Mouse (Mus musculus): ENCODE data around the gene Krtap4-8. TPM values are rescaled to one million over a fixed set of nuclear protein-coding genes. Genes with fewer than 3 reads are reported as not detected.
"Not testable (repeated sequence)": the region's sequence is repeated elsewhere in the genome, so short reads cannot be mapped to it uniquely, and the experiment has no call there.

Gene Krtap4-8
- not detected for total RNA-seq (2021)

GRCm38 (mm10) chr11:99780604-99781003 lies at the start of gene Krtap4-8:
TSS of gene Krtap4-8 (minus strand) at chr11:99780704.
- no peak for DNase-seq

GRCm38 (mm10) chr11:99815566-99815965 lies 35.1 kb upstream of the Krtap4-8 start, which contains the start of gene Gm11564:
TSS of gene Gm11564 (minus strand) at chr11:99815666.
- not testable (repeated sequence) for DNase-seq

GRCm38 (mm10) chr11:99809792-99810191 lies 29.3 kb upstream of the Krtap4-8 start, which contains the start of gene Krtap4-13:
TSS of gene Krtap4-13 (minus strand) at chr11:99809892.
- DNase-seq: not testable (repeated sequence)

GRCm38 (mm10) chr11:99804346-99804745 lies 23.8 kb upstream of the Krtap4-8 start, which contains the start of gene Gm11554:
TSS of gene Gm11554 (minus strand) at chr11:99804446.
- not testable (repeated sequence) for DNase-seq

GRCm38 (mm10) chr11:99798832-99799231 lies 18.3 kb upstream of the Krtap4-8 start, which contains the start of gene Gm11569:
TSS of gene Gm11569 (minus strand) at chr11:99798932.
- not testable (repeated sequence) for DNase-seq

GRCm38 (mm10) chr11:99793367-99793766 lies 12.9 kb upstream of the Krtap4-8 start, which contains the start of gene Gm11596:
TSS of gene Gm11596 (minus strand) at chr11:99793467.
- DNase-seq: no peak

- DNase-seq: not testable (repeated sequence)
Measured at GRCm38 (mm10) chr11:99784900-99785299, 4.4 kb upstream of the Krtap4-8 start, which contains the start of gene Krtap4-9. TSS of gene Krtap4-9 (plus strand) at chr11:99785200.

- no peak for DNase-seq
Measured at GRCm38 (mm10) chr11:99778401-99778800, 2.1 kb downstream of the Krtap4-8 start.

- not testable (repeated sequence) for DNase-seq
Measured at GRCm38 (mm10) chr11:99772813-99773212, 7.7 kb downstream of the Krtap4-8 start, which contains the start of gene Gm11595. TSS of gene Gm11595 (minus strand) at chr11:99772913.

- no peak for DNase-seq
Measured at GRCm38 (mm10) chr11:99768410-99768809, 12.1 kb downstream of the Krtap4-8 start.

- DNase-seq: no peak
Measured at GRCm38 (mm10) chr11:99758877-99759276, 21.6 kb downstream of the Krtap4-8 start.

GRCm38 (mm10) chr11:99743985-99744384 lies 36.5 kb downstream of the Krtap4-8 start:
- no peak for DNase-seq

- no peak for DNase-seq
Measured at GRCm38 (mm10) chr11:99734190-99734589, 46.3 kb downstream of the Krtap4-8 start, which contains the start of gene Gm14180. TSS of gene Gm14180 (minus strand) at chr11:99734290.

Other genes starting within 250 kb of the Krtap4-8 start
- gene Krt40, start 237.5 kb downstream of the Krtap4-8 start, total RNA-seq (2021): not detected
- not detected for gene Krtap3-3, start 229.8 kb downstream of the Krtap4-8 start, total RNA-seq (2021)
- gene Krtap3-2, start 223.9 kb downstream of the Krtap4-8 start, total RNA-seq (2021): not detected
- not detected for gene Gm11939, start 221.2 kb downstream of the Krtap4-8 start, total RNA-seq (2021)
- not detected for gene Krtap3-1, start 214.1 kb downstream of the Krtap4-8 start, total RNA-seq (2021)
- gene Krtap1-5, start 199.7 kb downstream of the Krtap4-8 start, total RNA-seq (2021): not detected
- not detected for gene Krtap1-4, start 197.1 kb downstream of the Krtap4-8 start, total RNA-seq (2021)
- gene Krtap1-3, start 189.4 kb downstream of the Krtap4-8 start, total RNA-seq (2021): not detected
- gene Krtap9-3, start 182.6 kb downstream of the Krtap4-8 start, total RNA-seq (2021): not detected
- not detected for gene Gm11938, start 177.4 kb downstream of the Krtap4-8 start, total RNA-seq (2021)
- not detected for gene Gm11937, start 170.5 kb downstream of the Krtap4-8 start, total RNA-seq (2021)
- gene Krtap2-4, start 165.9 kb downstream of the Krtap4-8 start, total RNA-seq (2021): not detected
- gene Gm11562, start 160.3 kb downstream of the Krtap4-8 start, total RNA-seq (2021): not detected
- gene Krtap4-1, start 152.5 kb downstream of the Krtap4-8 start, total RNA-seq (2021): not detected
- gene Krtap4-2, start 145.6 kb downstream of the Krtap4-8 start, total RNA-seq (2021): not detected
- gene Krtap4-7, start 136.6 kb downstream of the Krtap4-8 start, total RNA-seq (2021): not detected
- not detected for gene Gm11555, start 130.5 kb downstream of the Krtap4-8 start, total RNA-seq (2021)
- gene Gm11563, start 121.7 kb downstream of the Krtap4-8 start, total RNA-seq (2021): not detected
- not detected for gene Krtap4-6, start 114.7 kb downstream of the Krtap4-8 start, total RNA-seq (2021)
- gene Gm14190, start 90.0 kb downstream of the Krtap4-8 start, total RNA-seq (2021): not detected
- not detected for gene Gm14180, start 46.4 kb downstream of the Krtap4-8 start, total RNA-seq (2021)
- gene Gm11595, start 7.8 kb downstream of the Krtap4-8 start, total RNA-seq (2021): not detected
- gene Krtap4-9, start 4.5 kb upstream of the Krtap4-8 start, total RNA-seq (2021): not detected
- not detected for gene Gm11596, start 12.8 kb upstream of the Krtap4-8 start, total RNA-seq (2021)
- gene Gm11569, start 18.2 kb upstream of the Krtap4-8 start, total RNA-seq (2021): not detected
- not detected for gene Gm11554, start 23.7 kb upstream of the Krtap4-8 start, total RNA-seq (2021)
- not detected for gene Krtap4-13, start 29.2 kb upstream of the Krtap4-8 start, total RNA-seq (2021)
- not detected for gene Gm11564, start 35.0 kb upstream of the Krtap4-8 start, total RNA-seq (2021)
- not detected for gene 2300003K06Rik, start 57.4 kb upstream of the Krtap4-8 start, total RNA-seq (2021)
- not detected for gene Krtap4-16, start 70.9 kb upstream of the Krtap4-8 start, total RNA-seq (2021)
- not detected for gene Gm11568, start 77.2 kb upstream of the Krtap4-8 start, total RNA-seq (2021)
- gene Gm11559, start 83.8 kb upstream of the Krtap4-8 start, total RNA-seq (2021): not detected
- not detected for gene Krtap9-1, start 92.7 kb upstream of the Krtap4-8 start, total RNA-seq (2021)
- not detected for gene Gm11567, start 98.5 kb upstream of the Krtap4-8 start, total RNA-seq (2021)
- not detected for gene Krtap31-1, start 127.2 kb upstream of the Krtap4-8 start, total RNA-seq (2021)
- not detected for gene Gm11565, start 134.0 kb upstream of the Krtap4-8 start, total RNA-seq (2021)
- gene Krtap31-2, start 155.6 kb upstream of the Krtap4-8 start, total RNA-seq (2021): not detected
- gene Krtap9-5, start 167.8 kb upstream of the Krtap4-8 start, total RNA-seq (2021): not detected
- not detected for gene Krtap29-1, start 198.3 kb upstream of the Krtap4-8 start, total RNA-seq (2021)
- not detected for gene Krtap16-1, start 205.9 kb upstream of the Krtap4-8 start, total RNA-seq (2021)
- gene Krtap17-1, start 213.3 kb upstream of the Krtap4-8 start, total RNA-seq (2021): not detected
- not detected for gene Krt33a, start 235.5 kb upstream of the Krtap4-8 start, total RNA-seq (2021)
- not detected for gene Krt33b, start 249.2 kb upstream of the Krtap4-8 start, total RNA-seq (2021)

Data from layer of hippocampus, postnatal 36 days (tissue).